Mouse (Mus musculus) lung, postnatal 0 days (tissue): ENCODE data around the gene Lcn11.

Experiments
- CTCF ChIP-seq: IDR thresholded peaks from 2 replicates; pipeline ENCODE4 v1.5.1; 2016; ENCODE audit warnings: antibody characterized with exemption, mild to moderate bottlenecking
- EP300 ChIP-seq: IDR thresholded peaks from 2 replicates; pipeline ENCODE4 v1.6.1; 2016; ENCODE audit warnings: antibody characterized with exemption, mild to moderate bottlenecking, control low read depth

- TF ChIP-seq CTCF (no peak), EP300 (no peak)
These were observed 21.2 kb downstream of the Lcn11 start for GRCm38 (mm10) chr2:25798065-25798464.
